Mouse (Mus musculus) layer of hippocampus, adult 9-11 months (tissue): ENCODE data around the gene Fbxl16.
A peak's percentile ranks its signal among the peaks of the same experiment; 100 is the strongest.

Experiments used
- DNase-seq: peaks from one replicate; pipeline ENCODE4 v3.0.0; 2022

The Fbxl16 gene

DNA sequence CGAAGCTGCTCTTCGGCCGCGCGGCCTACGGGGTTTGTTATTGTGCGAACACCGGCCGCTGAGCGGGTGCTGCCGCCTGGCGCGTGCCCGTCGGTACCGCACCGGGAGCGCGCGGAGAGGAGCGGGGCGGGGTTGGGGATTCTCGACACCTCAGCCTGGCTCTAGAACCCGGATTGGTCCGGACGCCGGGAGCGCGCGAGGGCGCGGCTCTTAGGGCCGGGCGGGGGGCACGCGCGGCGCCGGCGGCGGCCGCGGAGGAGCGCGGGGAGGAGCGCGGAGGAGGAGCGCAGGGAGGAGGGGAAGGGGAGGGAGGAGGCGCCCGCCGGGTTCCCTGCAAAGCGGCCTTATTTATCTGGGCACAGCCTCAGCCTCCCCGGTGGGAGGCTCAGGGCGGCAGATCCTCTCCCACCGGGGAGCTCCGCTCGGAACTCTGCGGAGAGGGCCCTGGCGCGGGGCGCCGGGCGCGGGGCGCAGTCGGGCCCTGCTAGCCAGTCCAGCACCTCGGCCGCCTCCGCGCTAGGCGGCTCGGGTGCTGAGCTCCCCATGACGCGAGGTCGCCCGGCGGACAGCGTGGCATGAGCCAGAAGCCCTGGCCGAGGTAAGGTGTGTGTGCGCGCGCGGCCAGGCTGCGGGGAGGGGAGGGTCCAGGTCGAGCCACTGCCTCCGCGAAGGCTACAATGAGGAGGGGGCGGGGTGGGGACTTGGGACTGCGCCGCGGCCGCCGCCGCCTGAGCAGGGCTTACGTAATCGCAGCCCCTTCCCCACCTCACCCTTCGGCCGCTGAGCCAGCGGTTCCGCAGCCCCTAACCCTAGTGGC is at the start of gene Fbxl16:
TSS of gene Fbxl16 (plus strand) at position 297 of the 817 bp plus-strand sequence.
- DNase-seq = peak; percentile 92

DNA sequence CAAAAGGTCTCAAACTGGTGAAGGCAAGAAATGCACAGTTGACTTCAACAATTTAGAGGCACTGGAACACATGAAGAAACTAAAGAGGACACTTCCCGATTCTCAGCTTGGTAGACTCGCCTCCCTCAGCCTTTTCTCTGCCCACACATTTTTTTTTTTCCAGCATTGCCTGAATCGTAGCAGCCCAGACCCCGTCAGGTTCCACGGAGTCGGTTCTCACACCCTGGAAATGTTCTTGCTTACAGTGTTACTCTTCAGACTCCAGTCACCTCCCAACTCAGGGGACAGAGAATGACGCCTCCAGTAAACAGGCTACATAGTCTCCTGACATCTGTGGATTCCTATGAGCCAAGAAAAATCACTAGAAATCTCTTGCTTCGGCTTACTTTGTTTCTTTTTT is 48.7 kb upstream of the Fbxl16 start:
- no peak for DNase-seq

DNA sequence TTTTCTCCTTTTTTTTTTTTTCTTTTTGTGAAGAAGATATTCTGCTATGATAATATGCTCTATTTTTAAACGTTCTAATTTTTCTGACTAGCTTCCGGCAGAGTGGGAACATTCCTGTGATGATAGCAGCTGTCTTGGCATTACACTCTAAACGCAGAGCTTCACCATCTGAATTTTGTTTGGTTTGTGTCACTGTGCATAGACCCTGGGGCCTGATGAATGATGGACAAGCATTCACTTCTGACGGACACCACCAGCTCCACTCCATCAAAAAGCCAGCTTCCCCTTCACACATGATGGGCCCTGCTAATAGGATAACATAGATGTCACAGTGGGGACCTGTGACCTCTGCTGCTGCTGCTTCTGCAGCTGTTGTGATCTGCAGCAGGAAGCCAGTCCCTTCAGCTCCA is 47.3 kb upstream of the Fbxl16 start:
- DNase-seq = peak; percentile 78

DNA sequence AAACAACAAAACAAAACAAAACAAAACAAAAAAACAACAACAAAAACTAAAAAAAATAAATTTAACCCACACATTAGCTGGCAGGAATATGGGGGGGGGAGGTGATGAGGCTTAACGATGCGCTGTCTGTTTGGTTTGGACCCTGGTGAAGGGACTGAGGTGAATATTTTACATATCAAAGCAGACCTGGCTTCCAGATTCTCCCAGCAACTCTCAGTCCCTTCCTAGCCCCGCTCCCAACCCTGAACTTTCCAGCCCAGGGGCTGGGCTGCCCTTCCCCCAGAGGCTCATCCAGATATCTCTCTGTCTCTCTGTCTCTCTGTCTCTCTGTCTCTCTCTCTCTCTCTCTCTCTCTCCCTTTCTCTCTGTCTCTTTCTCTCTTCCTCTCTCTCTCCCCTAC is 46.3 kb upstream of the Fbxl16 start:
- no peak for DNase-seq

DNA sequence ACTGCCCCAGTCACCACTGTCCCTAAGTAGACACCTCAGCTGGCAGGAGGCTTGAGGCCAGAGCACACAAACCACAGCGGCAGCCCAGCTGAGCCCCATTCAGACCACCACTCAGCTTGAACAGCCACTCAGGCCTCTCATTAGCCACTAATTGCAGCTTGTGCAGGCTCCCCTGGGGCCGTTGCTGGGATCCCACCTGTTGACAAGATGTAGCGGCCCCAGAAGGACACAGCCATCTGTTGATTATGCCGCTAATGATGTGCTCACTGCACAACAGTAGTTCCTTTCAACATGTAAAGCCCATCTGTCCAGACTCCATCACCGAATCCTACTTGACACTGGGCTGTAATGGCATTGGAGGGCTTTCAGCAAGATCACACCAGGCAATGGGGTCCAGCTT is 43.0 kb upstream of the Fbxl16 start:
- DNase-seq = no peak

DNA sequence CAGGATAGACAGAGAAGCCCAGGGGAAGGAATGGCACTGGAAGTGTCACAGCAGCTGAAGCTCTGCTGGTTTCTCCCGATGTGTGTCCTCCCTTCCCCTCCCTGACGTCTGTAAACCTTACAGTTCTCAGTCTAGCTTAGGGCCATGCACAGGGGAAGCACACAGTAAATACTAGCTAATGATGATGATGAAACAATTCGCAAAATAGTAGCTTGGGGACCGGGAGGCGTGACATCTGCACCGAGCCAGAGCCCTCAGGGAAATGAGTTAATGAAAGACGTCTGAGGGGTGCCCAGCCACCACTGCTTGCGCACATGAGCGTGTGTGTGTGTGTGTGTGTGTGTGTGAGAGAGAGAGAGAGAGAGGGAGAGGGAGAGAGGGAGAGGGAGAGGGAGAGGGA is 39.6 kb upstream of the Fbxl16 start:
- DNase-seq = no peak

DNA sequence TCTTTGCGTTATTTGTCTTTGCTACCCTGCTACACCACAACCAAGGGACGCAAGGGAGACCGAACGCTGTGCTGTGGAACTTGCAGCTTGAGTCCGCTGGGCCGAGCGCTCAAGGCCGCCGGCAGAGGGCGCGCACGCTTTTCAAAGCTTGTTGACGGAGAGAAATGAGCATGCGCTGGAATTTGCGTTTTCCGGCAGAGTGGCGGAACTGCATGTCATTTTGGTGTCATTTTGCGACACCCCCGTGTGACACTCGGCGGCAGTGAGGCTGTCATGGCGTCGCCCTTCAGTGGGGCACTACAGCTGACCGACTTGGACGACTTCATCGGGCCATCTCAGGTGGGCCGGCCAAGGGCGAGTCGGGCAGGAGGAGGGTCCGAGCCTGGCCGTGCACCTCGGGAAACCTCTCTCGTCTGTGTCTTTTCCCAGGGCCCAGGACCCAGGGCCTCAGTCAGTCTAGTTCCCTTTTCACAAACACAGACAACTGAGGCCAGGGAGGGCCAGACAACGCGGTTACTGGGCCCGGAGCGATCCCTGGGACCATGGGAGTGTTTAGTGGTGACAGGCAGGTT is 35.2 kb upstream of the Fbxl16 start, which contains the start of gene Narfl:
TSS of gene Narfl (plus strand) at position 228 of the 572 bp plus-strand sequence.
- DNase-seq = peak; percentile 97

DNA sequence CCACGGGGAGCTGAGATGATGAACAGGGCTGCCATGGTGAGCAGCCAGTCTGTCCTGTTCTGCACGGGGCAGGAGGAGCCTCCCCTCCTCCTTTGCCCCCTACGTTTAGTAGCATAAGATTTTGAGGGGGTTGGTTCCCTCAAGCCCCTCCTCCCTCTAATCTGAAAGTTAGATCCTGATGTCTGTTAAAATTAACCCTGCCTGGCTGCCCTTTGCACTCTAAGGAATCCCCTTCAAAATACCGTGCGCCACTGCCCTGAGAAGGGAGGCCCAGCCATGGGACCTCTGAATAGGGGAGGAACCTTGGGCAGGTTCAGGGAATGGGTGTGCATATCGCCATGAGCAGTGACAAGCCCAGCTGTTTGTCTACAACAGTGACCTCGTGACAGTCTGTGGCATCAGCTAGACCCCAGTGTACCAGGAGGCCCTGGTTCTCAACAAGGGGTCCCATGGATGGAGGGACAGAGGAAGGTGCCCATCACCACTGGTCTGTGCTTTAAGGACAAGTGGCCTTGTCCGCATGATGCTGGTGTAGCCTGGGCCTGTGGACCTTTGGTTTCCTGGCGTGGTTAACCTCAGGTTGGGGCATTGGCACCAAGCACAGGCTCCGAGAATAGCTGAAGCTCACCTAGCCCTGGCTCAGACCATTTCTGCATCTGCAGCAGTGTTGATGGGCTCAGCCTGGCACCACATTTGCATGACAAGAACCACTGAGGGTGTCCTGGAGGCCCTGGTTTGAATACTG is 33.4 kb upstream of the Fbxl16 start:
- no peak for DNase-seq

DNA sequence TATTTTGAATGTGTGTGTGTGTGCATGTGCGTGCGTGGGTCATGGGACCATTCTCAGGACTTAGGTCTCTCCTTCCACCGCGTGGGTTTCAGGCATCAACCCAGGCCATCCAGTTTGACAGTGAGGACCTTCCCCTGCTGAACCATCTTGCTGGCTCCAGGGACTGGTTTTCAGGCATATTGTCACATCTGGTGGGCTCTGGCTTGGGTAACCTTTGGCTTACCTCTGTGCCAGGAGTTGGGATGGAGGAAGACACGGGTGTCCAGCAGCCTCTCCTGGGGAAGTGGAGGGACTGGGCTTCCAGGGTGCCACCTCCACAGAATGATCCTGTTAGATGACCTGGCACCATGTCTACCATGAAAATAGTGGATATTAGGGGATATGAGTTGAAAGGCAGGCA is 30.9 kb upstream of the Fbxl16 start:
- DNase-seq = no peak

DNA sequence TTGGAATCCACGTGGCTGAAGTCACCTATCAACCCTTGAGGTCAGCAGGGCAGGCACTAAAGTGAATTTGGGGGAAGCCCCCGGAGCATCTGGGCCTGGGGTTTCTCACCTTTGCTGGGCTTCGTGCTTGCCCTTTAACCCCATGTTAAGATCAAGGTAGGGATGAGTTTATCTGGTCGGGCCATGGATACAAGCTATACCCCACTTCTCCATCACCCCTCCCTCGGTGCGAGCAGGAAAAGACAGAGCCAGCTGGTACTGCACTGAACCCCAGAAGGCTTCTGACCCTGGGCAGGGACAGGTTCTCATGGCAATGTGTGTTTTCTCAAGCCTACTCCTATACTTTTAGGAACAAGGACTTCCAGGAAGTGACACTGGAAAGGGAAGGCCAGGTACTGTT is 27.5 kb upstream of the Fbxl16 start:
- no peak for DNase-seq

DNA sequence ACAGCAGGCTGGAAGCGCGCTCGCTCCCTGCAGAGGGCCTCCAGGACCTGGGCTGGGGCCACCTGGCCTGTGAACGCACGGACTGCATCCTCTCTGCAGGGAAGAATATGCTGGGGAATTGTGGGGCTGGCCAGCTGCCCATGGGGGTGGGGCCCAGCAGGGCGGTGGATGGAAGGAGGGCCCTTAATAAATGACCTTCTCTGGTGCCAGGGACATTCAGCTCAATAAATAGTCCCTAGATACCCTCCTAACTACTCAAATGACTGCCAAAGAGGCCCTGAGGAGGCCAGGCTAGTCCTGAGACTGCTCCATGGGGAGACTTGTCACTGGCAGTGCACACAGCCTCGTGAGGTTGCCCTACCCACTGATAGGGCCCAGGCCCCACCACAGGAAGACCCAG is 25.8 kb upstream of the Fbxl16 start:
- no peak for DNase-seq

DNA sequence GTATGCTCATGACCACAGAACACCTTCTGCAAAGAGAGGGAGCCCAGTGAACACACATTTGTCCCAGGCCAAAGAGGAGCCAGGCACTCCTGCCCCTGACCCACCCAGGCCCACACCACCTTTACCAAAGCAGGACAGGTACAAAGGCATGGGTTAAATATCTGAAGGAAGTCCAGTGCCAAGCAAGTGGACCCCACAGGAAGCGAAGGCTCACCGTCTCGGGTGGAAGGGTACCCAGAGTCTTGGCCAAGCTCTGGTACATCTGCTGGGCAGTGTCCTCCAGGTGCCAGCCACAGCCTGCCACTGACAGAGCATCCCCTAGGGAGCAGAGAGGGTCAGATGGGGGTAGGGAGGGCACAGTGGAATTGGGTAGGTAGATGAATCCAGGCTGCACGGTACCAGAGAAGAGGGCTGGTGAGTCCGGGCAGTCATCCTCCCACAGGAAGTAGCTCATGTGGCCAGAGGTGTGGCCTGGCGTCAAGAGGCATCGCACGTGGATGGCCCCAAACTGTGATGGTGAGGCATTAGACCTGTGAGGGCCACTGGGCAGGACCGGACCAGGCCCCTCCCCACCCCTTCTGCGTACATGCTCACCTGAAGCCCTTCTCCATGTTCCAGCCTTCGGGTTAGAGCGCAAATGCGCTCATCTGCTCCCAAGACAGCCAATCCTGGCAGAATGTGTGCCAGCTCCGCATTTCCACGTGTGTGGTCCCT is 24.9 kb upstream of the Fbxl16 start:
- DNase-seq = no peak

DNA sequence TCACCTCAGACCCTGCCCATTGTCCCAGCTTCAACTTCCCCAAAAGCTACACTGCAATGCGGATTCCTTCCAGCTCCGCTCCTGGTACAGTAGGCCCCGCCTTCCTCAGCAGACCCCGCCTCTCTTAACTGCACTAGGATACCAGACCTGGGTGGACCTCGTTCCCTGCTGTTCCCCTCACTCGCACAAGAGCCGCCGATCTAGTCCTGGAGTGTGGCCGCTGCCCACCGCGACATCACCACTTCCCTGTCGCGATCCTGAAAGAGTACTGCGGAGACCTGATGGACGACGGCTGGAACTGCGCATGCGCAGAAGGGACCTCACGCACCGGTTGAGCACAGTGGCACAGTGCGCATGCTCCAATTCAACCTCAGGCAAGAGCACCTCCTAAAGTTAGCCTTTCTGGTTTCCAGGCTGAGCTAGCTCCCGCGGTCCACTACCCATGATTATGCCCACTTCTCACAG is 23.6 kb upstream of the Fbxl16 start, which contains the start of gene Haghl:
TSS of gene Haghl (minus strand) at position 393 of the 465 bp plus-strand sequence.
- DNase-seq = peak; percentile 97

DNA sequence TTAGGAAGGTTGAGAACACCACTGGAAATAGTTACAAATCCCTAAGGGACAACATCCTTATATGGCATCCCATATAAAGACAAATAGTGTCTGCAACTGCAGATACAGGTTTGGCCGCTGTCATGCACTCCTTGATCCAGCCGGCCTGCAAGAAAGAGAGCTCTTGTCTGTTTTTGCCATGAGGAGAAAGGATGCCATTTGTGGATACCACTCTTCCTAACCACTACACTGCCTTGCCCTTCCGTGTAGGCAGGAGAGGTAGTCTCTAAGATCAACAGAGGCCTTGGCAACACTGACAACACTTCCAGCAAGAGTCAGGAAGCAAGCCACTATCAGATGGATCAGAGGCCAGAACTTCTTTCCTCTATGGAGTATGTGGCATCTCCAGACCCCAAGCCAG is 22.6 kb upstream of the Fbxl16 start, which contains the start of gene Ccdc78:
TSS of gene Ccdc78 (plus strand) at position 301 of the 400 bp plus-strand sequence.
- no peak for DNase-seq

DNA sequence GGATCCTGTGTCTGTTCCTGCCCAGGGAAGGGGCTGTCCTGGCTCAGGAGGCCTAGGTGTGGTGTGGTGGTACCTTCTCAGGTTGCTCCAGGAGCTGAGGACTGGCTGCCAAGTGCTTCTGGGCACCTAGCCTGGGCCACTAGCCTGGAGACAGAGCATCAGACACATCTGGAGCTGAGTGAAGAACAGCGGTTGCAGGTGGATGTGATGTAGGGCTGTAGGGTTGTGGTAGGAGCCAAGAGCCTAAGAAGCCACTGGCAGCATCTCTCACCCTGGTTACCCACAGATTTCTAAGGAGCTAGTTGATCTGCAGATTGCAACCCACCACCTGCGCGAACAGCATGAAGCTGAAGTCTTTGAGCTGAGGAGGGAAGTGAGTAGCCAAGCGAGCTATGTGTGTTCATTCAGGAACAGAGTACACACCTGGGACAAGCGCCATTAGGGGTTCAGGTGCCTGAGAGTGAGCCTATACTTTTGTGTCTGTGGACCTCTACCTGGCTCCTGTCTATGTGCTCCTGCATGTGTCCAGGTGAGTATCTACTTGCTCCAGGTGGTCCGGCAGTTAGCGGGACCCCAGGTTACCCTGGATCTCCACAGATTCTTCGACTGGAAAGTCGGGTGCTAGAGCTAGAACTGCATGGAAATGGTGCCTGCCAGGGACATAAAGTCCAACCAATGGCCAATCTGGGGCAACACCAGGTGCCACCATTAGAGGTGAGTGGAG is 21.9 kb upstream of the Fbxl16 start:
- no peak for DNase-seq

DNA sequence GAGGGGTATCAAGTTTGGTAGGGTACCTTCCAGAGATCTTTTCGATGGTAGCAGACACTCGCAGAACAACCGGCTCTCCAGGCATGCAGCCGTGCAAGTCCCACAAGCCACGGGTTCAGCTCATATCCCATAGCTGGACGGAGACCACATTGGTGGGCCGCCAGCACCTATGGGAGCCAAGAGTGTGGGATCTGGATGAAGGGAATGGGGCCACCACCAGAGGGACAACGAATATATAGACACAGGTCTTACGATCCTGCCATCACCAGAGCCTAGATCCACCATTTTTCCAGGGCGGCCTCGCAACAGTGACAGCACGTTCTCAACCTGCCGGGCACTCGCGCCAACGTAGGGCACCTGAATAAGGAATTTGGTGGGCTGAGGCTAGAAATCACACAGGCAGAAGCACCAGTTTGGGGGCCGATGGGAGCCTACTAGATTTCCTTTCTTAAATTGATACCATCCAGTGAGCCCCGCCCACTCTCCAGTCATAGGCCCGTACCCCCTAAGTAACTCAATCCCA is 17.5 kb upstream of the Fbxl16 start:
- DNase-seq = peak; percentile 48

DNA sequence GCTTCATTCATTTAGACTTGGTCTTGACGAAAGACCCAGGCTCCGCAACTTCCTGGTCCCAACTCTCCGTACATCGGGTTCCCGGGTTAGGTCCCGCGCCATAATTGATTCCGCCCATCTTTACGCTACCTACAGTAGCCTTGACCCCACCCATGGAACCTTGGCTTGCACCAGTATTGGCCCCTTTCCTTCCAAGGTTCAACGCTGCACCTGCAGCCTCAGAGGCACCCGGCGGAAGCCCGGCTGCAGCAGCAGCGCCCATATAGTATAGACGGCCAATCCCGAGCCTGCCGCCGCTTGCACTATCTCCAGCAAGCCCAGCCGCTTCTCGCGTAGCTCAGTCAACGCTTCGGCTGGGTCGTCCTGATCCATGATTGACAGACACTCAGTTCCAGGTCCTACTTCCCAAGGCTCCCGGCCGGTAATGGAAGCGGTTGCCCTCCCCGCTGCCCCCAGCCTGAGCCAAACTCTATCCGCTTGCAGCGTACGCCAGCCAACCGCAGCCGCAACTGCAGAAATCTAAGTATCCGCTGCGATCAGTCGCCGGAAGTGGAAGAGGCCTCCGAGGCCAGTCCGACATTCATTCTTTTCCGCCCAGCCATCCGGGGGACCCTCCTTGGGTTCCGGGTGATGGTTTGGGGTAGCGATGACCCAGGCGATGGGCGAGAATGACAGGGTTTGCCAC is 16.9 kb upstream of the Fbxl16 start:
- DNase-seq = peak; percentile 79

DNA sequence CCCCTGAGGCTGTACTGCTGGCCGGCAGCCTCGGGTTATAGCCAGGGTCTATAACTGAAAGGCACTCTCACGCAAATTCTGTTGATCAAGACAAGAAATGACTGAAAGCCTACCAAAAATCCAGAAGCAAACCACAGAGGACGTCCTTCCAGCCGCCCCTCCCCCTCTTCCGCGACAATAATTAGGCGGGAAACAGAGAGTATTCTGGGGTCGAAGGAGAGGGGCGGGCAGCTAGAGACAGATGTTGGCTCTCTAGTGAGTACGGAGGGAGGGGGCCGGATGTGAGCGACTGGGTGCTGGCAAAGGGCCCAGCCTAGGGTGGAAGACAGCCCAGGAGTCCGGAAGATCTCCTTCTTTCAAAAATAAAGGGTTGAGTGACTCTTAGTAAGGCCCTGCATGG is 16.3 kb upstream of the Fbxl16 start, which contains the start of gene Fam173a:
TSS of gene Fam173a (minus strand) at position 287 of the 400 bp plus-strand sequence.
- peak; percentile 84 for DNase-seq

DNA sequence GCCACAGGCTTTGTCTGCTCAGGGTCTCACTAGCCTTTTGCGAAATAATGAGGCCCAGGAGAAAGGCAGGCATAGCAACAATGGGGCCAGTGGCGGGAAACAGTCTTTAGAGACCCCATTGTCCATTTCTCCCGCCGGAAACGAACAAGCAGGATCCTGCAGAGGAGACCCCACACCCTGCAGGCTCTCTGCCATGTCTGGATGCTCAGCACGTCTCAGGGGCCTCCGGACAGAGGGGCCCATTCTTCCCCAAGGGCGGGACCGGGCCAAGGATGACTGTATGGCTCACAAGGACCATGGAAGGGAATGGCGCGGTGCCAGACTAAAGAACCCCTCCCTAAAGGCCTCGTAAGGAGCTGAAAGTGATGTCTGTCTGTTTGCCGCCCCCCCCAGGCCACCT is 14.7 kb upstream of the Fbxl16 start:
- DNase-seq = no peak

DNA sequence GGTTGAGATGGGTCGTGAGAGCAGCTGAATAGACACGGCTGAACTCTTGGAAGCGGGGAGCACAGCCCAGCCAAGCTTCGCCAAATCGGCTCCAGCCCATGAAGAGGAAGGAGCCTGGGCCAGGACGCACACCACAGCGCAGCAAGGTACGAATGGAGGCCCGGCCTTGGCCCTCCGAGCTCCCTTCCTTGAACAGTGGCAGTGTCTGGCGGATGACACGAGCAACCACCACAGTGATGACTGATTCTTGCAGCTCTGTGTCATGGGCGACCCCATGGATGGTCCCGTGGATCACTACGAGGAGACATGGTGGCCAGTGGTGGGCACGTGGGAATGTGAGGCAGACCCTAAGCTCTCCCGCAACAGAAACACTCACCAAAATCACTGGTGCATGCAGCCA is 13.9 kb upstream of the Fbxl16 start:
- no peak for DNase-seq

DNA sequence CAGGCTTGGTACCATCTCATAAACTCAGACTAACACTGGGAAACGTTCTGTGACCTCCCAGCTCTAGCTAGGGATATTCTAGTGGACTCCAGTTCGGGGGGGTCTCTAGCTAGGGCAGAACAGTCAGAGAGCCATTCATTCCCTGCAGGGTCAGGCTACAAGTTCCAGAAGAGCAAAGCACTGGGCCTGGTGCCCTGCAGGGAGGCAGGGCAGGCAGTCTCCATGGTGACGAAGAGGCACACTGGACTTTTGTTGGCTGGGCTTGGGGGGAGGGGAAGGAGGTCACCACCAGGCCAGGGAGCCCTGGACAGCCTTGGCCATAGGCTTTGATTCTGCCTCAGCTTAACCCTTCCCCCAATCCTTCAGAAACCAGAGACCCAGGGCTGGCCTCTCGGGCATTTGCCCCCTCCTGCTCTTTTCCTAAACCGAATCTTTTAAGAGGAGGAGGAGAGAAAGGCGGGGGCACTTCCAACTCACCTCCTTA is 13.2 kb upstream of the Fbxl16 start, which contains the start of gene AC134908.4:
TSS of gene AC134908.4 (minus strand) at position 51 of the 484 bp plus-strand sequence.
- peak; percentile 91 for DNase-seq
